Mouse (Mus musculus) spleen, adult 2 months (tissue): ENCODE results near the gene Leprot. TPM values are rescaled to one million over a fixed set of nuclear protein-coding genes. Genes with fewer than 3 reads are reported as not detected.

Source experiments
- DNase-seq, 2 experiments: peaks; one replicate each; pipeline versions ENCODE4 v3.0.0 to v3.0.0-alpha.2; 2012 to 2021; ENCODE audit warnings: low spot score in 2 of 2, low read depth in 1 of 2
- H3K27ac ChIP-seq: fragments of 200-500 bp; 2 replicates; pipeline ENCODE4 v1.5.1; 2012; ENCODE audit warnings: low read length, inconsistent platforms; ENCODE audit not compliant: insufficient read depth
- H3K27me3 ChIP-seq: fragments of 200-500 bp; 2 replicates; pipeline ENCODE4 v1.6.1; 2012; ENCODE audit warnings: mild to moderate bottlenecking, moderate library complexity, low read length, inconsistent platforms; ENCODE audit not compliant: control insufficient read depth, insufficient read depth
- H3K36me3 ChIP-seq: fragments of 200-500 bp; 2 replicates; pipeline ENCODE4 v1.6.1; 2012; ENCODE audit warnings: mild to moderate bottlenecking, low read length, inconsistent platforms; ENCODE audit not compliant: control insufficient read depth, insufficient read depth
- H3K4me1 ChIP-seq: fragments of 200-500 bp; 2 replicates; pipeline ENCODE4 v1.6.1; 2011; ENCODE audit warnings: inconsistent platforms; ENCODE audit not compliant: control insufficient read depth, insufficient read depth, insufficient read length
- H3K4me3 ChIP-seq: fragments of 200-500 bp; 2 replicates; pipeline ENCODE4 v1.5.1; 2011; ENCODE audit warnings: mild to moderate bottlenecking, inconsistent platforms; ENCODE audit not compliant: insufficient read depth, insufficient read length; ENCODE audit errors: extremely low read depth
- CTCF ChIP-seq: fragments of 200-500 bp; IDR thresholded peaks from 2 replicates; pipeline ENCODE4 v1.5.1; 2011; ENCODE audit warnings: mild to moderate bottlenecking, inconsistent platforms; ENCODE audit not compliant: insufficient read depth, insufficient read length, insufficient replicate concordance; ENCODE audit errors: extremely low read depth
- POLR2A ChIP-seq: fragments of 200-500 bp; IDR thresholded peaks from 2 replicates; pipeline ENCODE4 v1.6.1; 2011; ENCODE audit warnings: low read depth, low read length, inconsistent platforms
- WGBS: fragments of 180-500 bp; shearing (Covaris S2); methylation state at CpG from one replicate; pipeline ENCODE4 v1.1.7; 2018; 5-methylcytosine and 5-hydroxymethylcytosine counted together
- polyA plus RNA-seq: library from polyadenylated mRNA; depleted of rRNA; stranded (reverse); fragments of >200 nt; gene quantifications from 2 replicates; pipeline ENCODE4 v1.2.3, GENCODE M21; 2012; rRNA removed

The Leprot gene
- polyA plus RNA-seq, 1 experiment: 41.7 TPM

DNA sequence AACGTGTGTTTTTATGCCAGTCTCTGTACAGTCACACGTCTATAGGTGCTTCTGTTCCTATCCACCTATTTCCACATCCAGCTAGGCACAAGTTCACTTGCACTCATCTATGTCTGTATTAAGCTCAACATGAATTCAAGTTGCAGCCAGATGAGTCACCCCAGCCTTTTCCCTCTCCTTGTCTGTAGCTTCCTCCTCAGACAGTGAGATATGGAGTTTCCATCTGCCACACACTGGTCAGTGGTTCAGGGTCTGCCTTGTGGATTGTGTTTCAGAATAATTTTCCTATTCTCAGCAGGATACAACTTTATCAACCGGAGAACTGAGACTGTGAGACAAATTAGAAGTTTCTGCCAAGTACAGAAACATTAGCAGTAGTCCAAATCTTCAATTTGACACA lies 49.7 kb downstream of the Leprot start:
- no peak overlapping the region for H3K27ac ChIP-seq
- no peak overlapping the region for H3K4me3 ChIP-seq
- no peak for TF ChIP-seq POLR2A
- no peak for TF ChIP-seq CTCF
- no peaks in the 10 kb centered on the region for H3K27me3 ChIP-seq
- H3K4me1 ChIP-seq: no peaks in the 10 kb centered on the region
- H3K36me3 ChIP-seq: no peaks in the 10 kb centered on the region
- WGBS: 79% methylated on average over 3 of the region's 3 CpGs
- no peak for DNase-seq

DNA sequence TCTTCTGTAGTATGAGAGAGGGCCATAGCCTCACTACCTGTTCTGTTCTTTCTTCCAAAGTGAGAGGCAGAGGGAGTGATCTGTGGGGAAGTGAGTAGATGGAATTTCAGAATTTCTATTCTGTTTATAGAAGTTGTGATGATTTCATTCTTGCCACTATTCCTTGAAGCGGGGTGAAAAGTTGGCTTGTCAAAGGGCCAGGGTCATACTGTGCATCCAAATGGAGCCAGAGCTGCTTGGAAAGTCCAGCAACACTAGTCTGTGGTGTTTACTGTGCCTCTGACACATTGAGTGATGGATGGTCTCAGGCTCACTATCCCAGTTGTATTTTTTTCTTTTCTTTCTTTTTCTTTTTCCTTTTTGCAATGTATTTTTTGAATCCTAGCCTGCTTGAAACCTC lies 51.9 kb downstream of the Leprot start:
- Histone ChIP-seq H3K4me3 (no peak overlapping the region), H3K27me3 (no peaks in the 10 kb centered on the region), H3K4me1 (no peaks in the 10 kb centered on the region), H3K27ac (no peak overlapping the region), H3K36me3 (no peaks in the 10 kb centered on the region)
- no peak for DNase-seq
- TF ChIP-seq CTCF (no peak), POLR2A (no peak)
- 90% methylated on average over 1 of the region's 1 CpGs for WGBS

DNA sequence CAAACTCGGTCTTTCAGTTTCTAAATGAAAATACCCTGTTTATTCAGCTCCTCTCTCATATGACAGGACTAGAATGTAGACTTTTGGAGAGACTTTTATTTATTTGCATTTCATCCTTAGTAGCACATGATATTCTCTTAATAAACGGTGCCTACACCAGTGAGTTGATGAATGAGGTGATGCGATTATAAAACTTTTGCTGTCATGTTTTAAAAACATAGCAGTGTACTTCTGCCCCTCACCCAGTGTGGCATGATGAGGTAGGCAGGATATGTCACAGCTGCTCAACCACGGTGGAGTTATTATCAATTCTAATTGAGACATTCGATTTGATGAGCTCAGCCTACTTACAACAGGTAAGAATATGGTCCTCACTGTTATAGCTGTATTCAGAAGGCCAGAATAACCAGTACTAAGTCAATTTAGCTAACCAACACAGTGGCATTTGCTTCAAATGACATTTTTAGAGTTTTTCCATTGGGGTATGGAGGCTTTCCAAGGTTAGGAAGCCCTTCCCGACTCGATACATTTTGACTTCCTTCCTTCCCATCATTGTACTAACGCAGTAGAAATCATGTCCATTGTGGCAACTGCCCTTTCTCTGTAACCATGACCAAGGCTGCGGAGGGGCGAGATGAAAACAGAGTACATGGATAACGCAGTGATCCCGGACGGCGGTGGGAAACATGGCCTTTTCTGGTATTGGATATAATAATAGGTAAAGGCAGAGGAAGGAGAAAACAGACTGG lies 53.5 kb downstream of the Leprot start:
- 82% methylated on average over 14 of the region's 14 CpGs for WGBS
- H3K4me3 ChIP-seq: no peak overlapping the region
- no peaks in the 10 kb centered on the region for H3K36me3 ChIP-seq
- no peaks in the 10 kb centered on the region for H3K27me3 ChIP-seq
- H3K4me1 ChIP-seq: no peaks in the 10 kb centered on the region
- H3K27ac ChIP-seq: no peak overlapping the region
- no peak for DNase-seq
- TF ChIP-seq POLR2A (no peak), CTCF (no peak)

DNA sequence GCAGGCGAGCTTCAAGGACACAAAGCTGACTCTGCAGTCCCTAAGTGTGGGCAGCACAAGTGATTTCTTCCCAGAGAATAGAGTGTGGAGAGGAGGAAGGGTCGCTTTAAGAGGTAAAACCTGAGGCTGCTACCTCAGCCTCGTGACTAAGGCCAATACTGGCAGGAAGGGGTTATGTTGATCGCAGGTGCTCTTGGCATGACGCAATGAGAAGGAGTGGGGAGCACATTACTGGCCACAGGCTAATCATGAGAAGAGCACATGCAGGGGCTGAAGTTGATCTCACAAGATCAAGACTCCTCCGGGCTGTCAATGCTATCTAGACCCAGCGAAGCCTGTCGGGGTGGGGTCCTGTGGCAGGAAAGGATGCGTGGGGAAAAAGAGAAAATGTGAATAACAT lies 57.8 kb downstream of the Leprot start:
- TF ChIP-seq CTCF (no peak), POLR2A (no peak)
- WGBS: 83% methylated on average over 9 of the region's 9 CpGs
- no peaks in the 10 kb centered on the region for H3K27me3 ChIP-seq
- no peak overlapping the region for H3K4me3 ChIP-seq
- DNase-seq: no peak
- no peaks in the 10 kb centered on the region for H3K36me3 ChIP-seq
- no peak overlapping the region for H3K27ac ChIP-seq
- no peaks in the 10 kb centered on the region for H3K4me1 ChIP-seq

DNA sequence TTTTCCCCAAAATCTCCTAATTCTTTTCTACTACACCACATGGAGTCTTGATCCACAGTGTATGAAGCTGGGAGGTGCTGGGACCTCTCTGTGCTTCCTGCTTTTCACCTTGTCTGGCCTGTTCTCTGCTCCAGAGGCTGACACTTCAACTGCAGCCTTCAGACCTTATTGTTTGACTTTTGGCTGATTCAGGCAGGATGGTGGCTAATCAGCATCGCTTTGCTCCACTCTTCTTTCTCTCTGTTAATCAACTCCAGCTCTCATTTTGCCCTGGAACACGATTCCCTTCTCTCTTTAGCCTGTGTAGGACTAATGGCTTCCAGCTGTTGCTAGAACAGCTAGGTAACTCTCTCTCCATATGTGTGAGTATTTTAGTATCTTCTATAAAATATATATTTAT lies 59.7 kb downstream of the Leprot start:
- H3K4me3 ChIP-seq: no peak overlapping the region
- H3K27ac ChIP-seq: no peak overlapping the region
- no peaks in the 10 kb centered on the region for H3K27me3 ChIP-seq
- no peaks in the 10 kb centered on the region for H3K4me1 ChIP-seq
- TF ChIP-seq CTCF (no peak), POLR2A (no peak)
- no peak for DNase-seq
- 68% methylated on average over 2 of the region's 2 CpGs for WGBS
- H3K36me3 ChIP-seq: no peaks in the 10 kb centered on the region

DNA sequence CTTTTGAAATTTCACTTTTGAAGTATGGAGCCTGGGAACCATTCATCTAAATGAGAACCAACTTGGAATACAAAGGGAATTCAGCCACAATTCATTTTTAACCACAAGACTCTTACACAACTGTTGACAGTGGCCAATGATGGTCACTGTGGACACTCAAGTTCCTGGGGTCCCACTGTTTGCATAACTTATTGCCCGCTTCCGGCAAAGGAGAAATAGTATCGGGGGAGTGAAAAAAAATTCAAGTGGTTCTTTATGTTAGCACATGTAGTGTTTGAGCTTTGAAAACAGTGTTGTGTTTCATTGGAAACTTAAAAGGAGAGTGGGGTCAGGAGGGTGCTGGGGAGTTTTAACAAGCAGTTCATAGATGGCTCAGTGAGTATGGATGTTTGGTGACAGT lies 60.4 kb downstream of the Leprot start:
- H3K4me1 ChIP-seq: no peaks in the 10 kb centered on the region
- WGBS: 79% methylated on average over 3 of the region's 3 CpGs
- H3K4me3 ChIP-seq: no peak overlapping the region
- no peaks in the 10 kb centered on the region for H3K36me3 ChIP-seq
- H3K27ac ChIP-seq: no peak overlapping the region
- no peaks in the 10 kb centered on the region for H3K27me3 ChIP-seq
- TF ChIP-seq CTCF: no peak
- TF ChIP-seq POLR2A: no peak
- no peak for DNase-seq

Other genes starting within 250 kb of the Leprot start
- gene Ak4, start 228.4 kb upstream of the Leprot start, polyA plus RNA-seq: 0.32 and 0.35 TPM in 2 replicates
- 1.6 and 1.7 TPM in 2 replicates for gene Dnajc6, start 151.1 kb upstream of the Leprot start, polyA plus RNA-seq
- 1.8 and 2.5 TPM in 2 replicates for gene Lepr, start 69.7 kb downstream of the Leprot start, polyA plus RNA-seq
- gene B020004J07Rik, start 196.3 kb downstream of the Leprot start, polyA plus RNA-seq: not detected in 2 replicates
- gene C130073F10Rik, start 246.1 kb downstream of the Leprot start, polyA plus RNA-seq: not detected in 2 replicates